Mouse (Mus musculus) liver, embryonic 15.5 days (tissue): ENCODE data around the gene Slc19a3. TPM values are rescaled to one million over a fixed set of nuclear protein-coding genes. Genes with fewer than 3 reads are reported as not detected.

Experiments
- ATAC-seq: fragments of 200-750 bp; cut with Nextera tagmentation; 2 replicates; pipeline ENCODE4 v1.8.0; 2017; ENCODE audit warnings: moderate number of reproducible peaks, mild to moderate bottlenecking, moderate library complexity; ENCODE audit not compliant: insufficient read depth
- H3K27ac ChIP-seq: fragments of 300-500 bp; sonication (generic); replicated peaks from 2 replicates; pipeline ENCODE4 v1.5.1; 2015; ENCODE audit warnings: mild to moderate bottlenecking, inconsistent platforms
- H3K27me3 ChIP-seq: fragments of 300-500 bp; sonication (generic); 2 replicates; pipeline ENCODE4 v1.6.1; 2015; ENCODE audit warnings: mild to moderate bottlenecking, inconsistent platforms
- H3K36me3 ChIP-seq: fragments of 300-500 bp; sonication (generic); replicated peaks from 2 replicates; pipeline ENCODE4 v1.6.1; 2015; ENCODE audit warnings: moderate library complexity, mild to moderate bottlenecking, inconsistent platforms
- H3K4me1 ChIP-seq: fragments of 300-500 bp; sonication (generic); replicated peaks from 2 replicates; pipeline ENCODE4 v1.6.1; 2015; ENCODE audit warnings: inconsistent platforms
- H3K4me2 ChIP-seq: fragments of 300-500 bp; sonication (generic); 2 replicates; pipeline ENCODE4 v1.6.1; 2015; ENCODE audit warnings: moderate library complexity, mild to moderate bottlenecking, inconsistent platforms
- H3K4me3 ChIP-seq: fragments of 300-500 bp; sonication (generic); replicated peaks from 2 replicates; pipeline ENCODE4 v1.5.1; 2015; ENCODE audit warnings: mild to moderate bottlenecking, inconsistent platforms
- H3K9ac ChIP-seq: fragments of 300-500 bp; sonication (generic); 2 replicates; pipeline ENCODE4 v1.6.1; 2015; ENCODE audit warnings: moderate library complexity, mild to moderate bottlenecking, inconsistent platforms
- H3K9me3 ChIP-seq: fragments of 300-500 bp; sonication (generic); replicated peaks from 2 replicates; pipeline ENCODE4 v1.6.1; 2016; ENCODE audit warnings: inconsistent platforms
- WGBS: fragments of 180-500 bp; shearing (Covaris S2); methylation state at CpG from one replicate; pipeline ENCODE4 v1.1.7; 2015; ENCODE audit warnings: mixed read lengths; ENCODE audit not compliant: insufficient replicate concordance; 5-methylcytosine and 5-hydroxymethylcytosine counted together
- polyA plus RNA-seq: library from polyadenylated mRNA; unstranded; fragments of >200 nt; fragmentation: Nextera tagmentation; extraction: Ambion mirVana; gene quantifications from 2 replicates; pipeline ENCODE4 v1.2.1, GENCODE M21; 2015

Slc19a3 gene
- 0.05 TPM in 1 of 2 replicates, not detected in the other for polyA plus RNA-seq

- Histone ChIP-seq H3K27ac (no peak within 1 kb of the TSS), H3K9ac (no peak within 1 kb of the TSS), H3K4me1 (no peaks in the 10 kb centered on the region), H3K9me3 (no peaks in the 10 kb centered on the region), H3K36me3 (no peaks in the 10 kb centered on the region), H3K4me2 (peak within 1 kb of the TSS; percentile 62), H3K27me3 (no peaks in the 10 kb centered on the region; the same call in 1 of the 2 replicates), H3K4me3 (peak within 1 kb of the TSS; percentile 45)
- ATAC-seq: no peak; the same call in 1 of the 2 replicates
- under 1% methylated on average over 25 of the region's 25 CpGs for WGBS
Observed at GRCm38 (mm10) chr1:83038109-83038672, at the start of gene Slc19a3. Gene Slc19a3, minus strand, starts transcription at chr1:83038448.

GRCm38 (mm10) chr1:83084790-83085189 lies 46.5 kb upstream of the Slc19a3 start:
- H3K27ac ChIP-seq: no peak overlapping the region
- 66% methylated on average over 2 of the region's 2 CpGs for WGBS
- H3K4me2 ChIP-seq: no peak overlapping the region
- no peaks in the 10 kb centered on the region for H3K4me1 ChIP-seq
- H3K9me3 ChIP-seq: no peaks in the 10 kb centered on the region
- H3K9ac ChIP-seq: no peak overlapping the region
- no peak overlapping the region for H3K4me3 ChIP-seq
- H3K27me3 ChIP-seq: no peaks in the 10 kb centered on the region
- ATAC-seq: no peak
- no peaks in the 10 kb centered on the region for H3K36me3 ChIP-seq

GRCm38 (mm10) chr1:83077016-83077415 lies 38.8 kb upstream of the Slc19a3 start:
- H3K36me3 ChIP-seq: no peaks in the 10 kb centered on the region
- no peaks in the 10 kb centered on the region for H3K27me3 ChIP-seq
- H3K4me3 ChIP-seq: no peak overlapping the region
- no peak for ATAC-seq
- no peak overlapping the region for H3K9ac ChIP-seq
- WGBS: 46% methylated on average over 6 of the region's 6 CpGs
- no peaks in the 10 kb centered on the region for H3K4me1 ChIP-seq
- no peak overlapping the region for H3K27ac ChIP-seq
- no peaks in the 10 kb centered on the region for H3K9me3 ChIP-seq
- H3K4me2 ChIP-seq: no peak overlapping the region

GRCm38 (mm10) chr1:83076190-83076917 lies 38.1 kb upstream of the Slc19a3 start:
- H3K4me3 ChIP-seq: no peak overlapping the region
- no peak overlapping the region for H3K9ac ChIP-seq
- H3K4me2 ChIP-seq: no peak overlapping the region
- H3K27me3 ChIP-seq: no peaks in the 10 kb centered on the region
- H3K27ac ChIP-seq: no peak overlapping the region
- H3K4me1 ChIP-seq: no peaks in the 10 kb centered on the region
- no peak for ATAC-seq
- 34% methylated on average over 11 of the region's 11 CpGs for WGBS
- H3K36me3 ChIP-seq: no peaks in the 10 kb centered on the region
- no peaks in the 10 kb centered on the region for H3K9me3 ChIP-seq

GRCm38 (mm10) chr1:83075526-83076189 lies 37.4 kb upstream of the Slc19a3 start:
- Histone ChIP-seq H3K27me3 (no peaks in the 10 kb centered on the region), H3K4me3 (no peak overlapping the region), H3K9ac (no peak overlapping the region), H3K9me3 (no peaks in the 10 kb centered on the region), H3K27ac (no peak overlapping the region), H3K36me3 (no peaks in the 10 kb centered on the region), H3K4me2 (no peak overlapping the region), H3K4me1 (no peaks in the 10 kb centered on the region)
- WGBS: 29% methylated on average over 15 of the region's 15 CpGs
- no peak for ATAC-seq

GRCm38 (mm10) chr1:83067205-83067604 lies 29.0 kb upstream of the Slc19a3 start:
- Histone ChIP-seq H3K27me3 (no peaks in the 10 kb centered on the region), H3K9ac (no peak overlapping the region), H3K4me1 (no peaks in the 10 kb centered on the region), H3K27ac (no peak overlapping the region), H3K4me3 (no peak overlapping the region), H3K9me3 (no peaks in the 10 kb centered on the region), H3K4me2 (no peak overlapping the region), H3K36me3 (no peaks in the 10 kb centered on the region)
- WGBS: 69% methylated on average over 10 of the region's 10 CpGs
- no peak for ATAC-seq

GRCm38 (mm10) chr1:83066577-83066976 lies 28.3 kb upstream of the Slc19a3 start:
- Histone ChIP-seq H3K4me1 (no peaks in the 10 kb centered on the region), H3K27me3 (no peaks in the 10 kb centered on the region)
- 67% methylated on average over 4 of the region's 4 CpGs for WGBS

GRCm38 (mm10) chr1:83064851-83065250 lies 26.6 kb upstream of the Slc19a3 start:
- H3K9ac ChIP-seq: no peak overlapping the region
- H3K9me3 ChIP-seq: no peaks in the 10 kb centered on the region
- H3K36me3 ChIP-seq: no peaks in the 10 kb centered on the region
- no peak for ATAC-seq
- H3K4me3 ChIP-seq: no peak overlapping the region
- no peaks in the 10 kb centered on the region for H3K27me3 ChIP-seq
- WGBS: 14% methylated on average over 3 of the region's 3 CpGs
- no peak overlapping the region for H3K4me2 ChIP-seq
- H3K4me1 ChIP-seq: no peaks in the 10 kb centered on the region
- no peak overlapping the region for H3K27ac ChIP-seq

More at GRCm38 (mm10) chr1:83066577-83066976, 28.3 kb upstream of the Slc19a3 start:
- no peaks in the 10 kb centered on the region for H3K9me3 ChIP-seq
- H3K4me2 ChIP-seq: no peak overlapping the region
- H3K27ac ChIP-seq: no peak overlapping the region
- H3K4me3 ChIP-seq: no peak overlapping the region
- no peaks in the 10 kb centered on the region for H3K36me3 ChIP-seq
- no peak overlapping the region for H3K9ac ChIP-seq
- no peak for ATAC-seq

- no peaks in the 10 kb centered on the region for H3K36me3 ChIP-seq
- no peak within 1 kb of the TSS for H3K4me2 ChIP-seq
- H3K27me3 ChIP-seq: no peaks in the 10 kb centered on the region
- ATAC-seq: no peak
- no peak within 1 kb of the TSS for H3K27ac ChIP-seq
- 80% methylated on average over 4 of the region's 4 CpGs for WGBS
- no peaks in the 10 kb centered on the region for H3K4me1 ChIP-seq
- H3K9me3 ChIP-seq: no peaks in the 10 kb centered on the region
- H3K4me3 ChIP-seq: no peak within 1 kb of the TSS
- no peak within 1 kb of the TSS for H3K9ac ChIP-seq
Observed at GRCm38 (mm10) chr1:83060643-83061042, 22.4 kb upstream of the Slc19a3 start, which contains the start of gene Krtap28-13. Gene Krtap28-13, plus strand, starts transcription at chr1:83060930.

GRCm38 (mm10) chr1:83059278-83059677 lies 21.0 kb upstream of the Slc19a3 start, which contains the start of gene A030005K14Rik:
Gene A030005K14Rik, minus strand, starts transcription at chr1:83059378.
- WGBS: 69% methylated on average over 9 of the region's 9 CpGs
- ATAC-seq: no peak
- H3K9ac ChIP-seq: no peak within 1 kb of the TSS

GRCm38 (mm10) chr1:83058481-83058880 lies 20.2 kb upstream of the Slc19a3 start:
- no peaks in the 10 kb centered on the region for H3K4me1 ChIP-seq
- H3K27me3 ChIP-seq: no peaks in the 10 kb centered on the region
- WGBS: 54% methylated on average over 1 of the region's 1 CpGs
- H3K36me3 ChIP-seq: no peaks in the 10 kb centered on the region
- H3K9ac ChIP-seq: no peak overlapping the region
- no peak for ATAC-seq
- no peak overlapping the region for H3K27ac ChIP-seq
- H3K9me3 ChIP-seq: no peaks in the 10 kb centered on the region
- no peak overlapping the region for H3K4me2 ChIP-seq
- H3K4me3 ChIP-seq: no peak overlapping the region

More at GRCm38 (mm10) chr1:83059278-83059677, 21.0 kb upstream of the Slc19a3 start, which contains the start of gene A030005K14Rik:
- Histone ChIP-seq H3K4me2 (no peak within 1 kb of the TSS), H3K27me3 (no peaks in the 10 kb centered on the region), H3K9me3 (no peaks in the 10 kb centered on the region), H3K27ac (no peak within 1 kb of the TSS), H3K4me3 (no peak within 1 kb of the TSS), H3K36me3 (no peaks in the 10 kb centered on the region), H3K4me1 (no peaks in the 10 kb centered on the region)
